Mouse (Mus musculus) urinary bladder, postnatal 36 days (tissue): ENCODE data around the gene Gm3182.
"Not testable (repeated sequence)": the region's sequence is repeated elsewhere in the genome, so short reads cannot be mapped to it uniquely, and the experiment has no call there.

Experiments
- DNase-seq, 2 experiments: peaks; one replicate each; pipeline ENCODE4 v3.0.0; 2022; ENCODE audit warnings: low spot score in 2 of 2, mixed read lengths in 1 of 2

The Gm3182 gene

GRCm38 (mm10) chr14:4481445-4481844 is at the start of gene Gm3182:
TSS of gene Gm3182 (plus strand) at chr14:4481745.
- DNase-seq = not testable (repeated sequence)

DNA sequence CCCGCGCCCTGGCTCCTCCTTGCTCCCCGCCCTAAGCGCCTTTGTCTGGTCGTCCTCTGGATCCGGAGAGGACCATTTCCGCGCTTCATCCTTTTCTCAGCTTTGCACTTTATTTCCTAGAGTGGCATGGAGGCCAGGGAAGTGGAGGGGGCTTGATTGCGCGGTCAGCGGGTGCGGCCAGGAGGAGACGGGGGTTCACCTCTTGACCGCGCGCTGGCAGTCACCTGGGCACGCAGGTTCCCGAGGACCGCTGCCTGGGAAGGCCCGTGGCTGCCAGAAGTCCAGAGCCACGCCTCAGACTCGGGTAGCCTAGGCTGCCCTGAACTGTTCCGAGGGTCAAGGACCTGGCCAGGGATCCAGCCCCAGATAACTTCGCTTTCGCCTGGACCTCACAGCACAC is 17.9 kb downstream of the Gm3182 start:
- DNase-seq = not testable (repeated sequence)
